Mouse (Mus musculus) limb, embryonic 15.5 days (tissue): ENCODE measurements at regions not wholly inside any gene's neighbourhood (a gene's known extent, or its start where the extent isn't known, plus 50 kb on each side); places are given as distances from the start of the nearest gene placed in this dataset.
"Not testable (repeated sequence)": the region's sequence is repeated elsewhere in the genome, so short reads cannot be mapped to it uniquely, and the experiment has no call there.

Source experiments
- ATAC-seq: fragments of 200-750 bp; cut with Nextera tagmentation; 2 replicates; pipeline ENCODE4 v1.8.0; 2017; ENCODE audit warnings: low read depth, moderate TSS enrichment; ENCODE audit not compliant: insufficient number of reproducible peaks, low FRiP score, low TSS enrichment
- H3K27ac ChIP-seq: fragments of 300-500 bp; sonication (generic); 2 replicates; pipeline ENCODE4 v1.5.1; 2015; ENCODE audit warnings: moderate library complexity, mild to moderate bottlenecking, inconsistent platforms
- H3K27me3 ChIP-seq: fragments of 300-500 bp; sonication (generic); 2 replicates; pipeline ENCODE4 v1.6.1; 2015; ENCODE audit warnings: inconsistent platforms
- H3K36me3 ChIP-seq: fragments of 300-500 bp; sonication (generic); 2 replicates; pipeline ENCODE4 v1.6.1; 2015; ENCODE audit warnings: inconsistent platforms
- H3K4me1 ChIP-seq: fragments of 300-500 bp; sonication (generic); 2 replicates; pipeline ENCODE4 v1.6.1; 2015; ENCODE audit warnings: inconsistent platforms
- H3K4me2 ChIP-seq: fragments of 300-500 bp; sonication (generic); 2 replicates; pipeline ENCODE4 v1.6.1; 2015; ENCODE audit warnings: mild to moderate bottlenecking, inconsistent platforms
- H3K4me3 ChIP-seq: fragments of 300-500 bp; sonication (generic); 2 replicates; pipeline ENCODE4 v1.5.1; 2015; ENCODE audit warnings: mild to moderate bottlenecking, inconsistent platforms
- H3K9ac ChIP-seq: fragments of 300-500 bp; sonication (generic); 2 replicates; pipeline ENCODE4 v1.6.1; 2015; ENCODE audit warnings: inconsistent platforms
- H3K9me3 ChIP-seq: fragments of 300-500 bp; sonication (generic); 2 replicates; pipeline ENCODE4 v1.6.1; 2016; ENCODE audit warnings: inconsistent platforms
- WGBS: fragments of 180-500 bp; shearing (Covaris S2); methylation state at CpG from one replicate; pipeline ENCODE4 v1.1.7; 2015; 5-methylcytosine and 5-hydroxymethylcytosine counted together

DNA sequence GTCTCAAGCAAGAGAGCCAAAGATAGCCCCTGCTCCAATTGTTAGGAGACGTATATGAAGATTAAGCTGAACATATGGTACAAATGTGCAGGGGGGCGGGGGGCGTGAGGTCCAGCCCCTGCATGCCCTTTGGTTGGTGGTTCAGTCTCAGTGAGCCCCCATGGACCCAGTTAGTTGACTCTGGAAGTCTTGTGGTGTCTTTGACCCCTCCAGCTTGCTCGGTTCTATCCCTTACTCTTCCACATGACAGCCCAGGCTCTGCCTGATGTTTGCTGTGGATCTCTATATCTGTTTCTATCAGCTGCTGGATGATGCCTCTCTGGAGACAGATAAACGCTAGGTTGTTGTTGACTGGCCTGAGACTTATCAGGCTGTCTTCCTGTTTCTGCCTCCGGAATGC, 1849.1 kb downstream of the 9330182O14Rik start:
- no peak overlapping the region for H3K4me3 ChIP-seq
- H3K27ac ChIP-seq: no peak overlapping the region
- no peaks in the 10 kb centered on the region for H3K27me3 ChIP-seq
- H3K36me3 ChIP-seq: no peaks in the 10 kb centered on the region
- H3K9ac ChIP-seq: no peak overlapping the region
- WGBS: 76% methylated on average over 6 of the region's 6 CpGs
- H3K4me1 ChIP-seq: peaks cover 5% of the 10 kb centered on the region; the same call in 1 of the 2 replicates
- no peak for ATAC-seq
- H3K4me2 ChIP-seq: no peak overlapping the region
- H3K9me3 ChIP-seq: no peaks in the 10 kb centered on the region

GRCm38 (mm10) chr15:41984267-41984666, 1850.1 kb downstream of the 9330182O14Rik start:
- Histone ChIP-seq H3K4me3 (no peak overlapping the region), H3K36me3 (no peaks in the 10 kb centered on the region), H3K27ac (no peak overlapping the region), H3K9me3 (no peaks in the 10 kb centered on the region), H3K4me2 (no peak overlapping the region), H3K9ac (no peak overlapping the region), H3K27me3 (no peaks in the 10 kb centered on the region), H3K4me1 (peaks cover 5% of the 10 kb centered on the region; the same call in 1 of the 2 replicates)
- whole genome bisulfite sequencing: 29% methylated on average over 4 of the region's 4 CpGs
- no peak for ATAC-seq

DNA sequence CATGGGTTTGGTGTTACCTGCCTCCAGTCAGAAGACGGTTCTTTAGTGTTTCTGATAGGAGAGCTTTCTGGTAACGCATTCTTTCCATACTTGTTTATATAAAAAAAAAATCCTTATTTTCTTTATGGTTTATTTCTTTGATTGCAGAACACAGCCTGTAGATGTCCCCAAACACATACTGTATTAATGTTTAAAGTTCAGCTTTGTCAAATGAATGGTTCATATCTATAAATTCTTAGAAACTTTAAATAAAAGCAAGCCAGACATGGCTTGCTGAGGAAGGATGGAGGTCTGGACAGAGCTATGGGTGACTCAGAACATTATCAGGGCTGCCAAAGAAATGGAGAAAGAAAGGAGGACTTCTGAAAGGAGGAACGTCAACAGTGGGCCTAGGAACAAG, 1852.1 kb downstream of the 9330182O14Rik start:
- H3K9ac ChIP-seq: no peak overlapping the region
- H3K27ac ChIP-seq: no peak overlapping the region
- no peaks in the 10 kb centered on the region for H3K27me3 ChIP-seq
- no peak for ATAC-seq
- 57% methylated on average over 3 of the region's 3 CpGs for WGBS
- no peak overlapping the region for H3K4me2 ChIP-seq
- H3K4me3 ChIP-seq: no peak overlapping the region
- no peaks in the 10 kb centered on the region for H3K36me3 ChIP-seq
- H3K9me3 ChIP-seq: no peaks in the 10 kb centered on the region
- H3K4me1 ChIP-seq: peaks cover 5% of the 10 kb centered on the region; the same call in 1 of the 2 replicates

DNA sequence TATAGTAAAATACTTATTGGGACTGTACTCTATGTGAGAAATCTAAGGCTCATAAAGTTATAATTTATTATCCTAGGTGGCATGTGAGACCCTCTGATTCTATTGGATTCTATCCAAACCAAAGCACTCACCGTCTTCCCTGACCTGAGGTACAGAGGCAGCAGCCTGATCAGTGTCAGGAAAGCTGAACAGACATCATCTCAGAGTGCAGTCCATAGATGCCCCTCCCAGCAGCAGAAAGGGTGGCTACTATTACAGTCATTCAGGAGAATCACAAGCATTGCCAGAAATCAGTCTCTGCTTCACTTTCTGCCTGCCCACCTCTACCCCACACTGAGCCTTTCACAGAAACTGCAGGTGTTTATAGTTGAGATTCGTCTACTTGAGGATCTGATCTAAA, 1854.9 kb downstream of the 9330182O14Rik start:
- Histone ChIP-seq H3K27ac (no peak overlapping the region), H3K4me3 (no peak overlapping the region), H3K4me2 (no peak overlapping the region), H3K36me3 (no peaks in the 10 kb centered on the region), H3K27me3 (no peaks in the 10 kb centered on the region), H3K9ac (no peak overlapping the region), H3K9me3 (no peaks in the 10 kb centered on the region), H3K4me1 (peaks cover 3% of the 10 kb centered on the region; the same call in 1 of the 2 replicates)
- ATAC-seq: no peak
- 28% methylated on average over 2 of the region's 2 CpGs for WGBS

GRCm38 (mm10) chr15:41991816-41992215, 1857.7 kb downstream of the 9330182O14Rik start:
- H3K27me3 ChIP-seq: no peaks in the 10 kb centered on the region
- no peaks in the 10 kb centered on the region for H3K4me1 ChIP-seq
- H3K27ac ChIP-seq: no peak overlapping the region
- no peaks in the 10 kb centered on the region for H3K9me3 ChIP-seq
- no peak overlapping the region for H3K4me2 ChIP-seq
- no peak overlapping the region for H3K9ac ChIP-seq
- no peaks in the 10 kb centered on the region for H3K36me3 ChIP-seq
- H3K4me3 ChIP-seq: no peak overlapping the region
- ATAC-seq: no peak

GRCm38 (mm10) chr15:42032286-42032685, 1898.1 kb downstream of the 9330182O14Rik start:
- 92% methylated on average over 12 of the region's 12 CpGs for WGBS
- H3K9ac ChIP-seq, H3K4me2 ChIP-seq, H3K9me3 ChIP-seq, H3K4me1 ChIP-seq, ATAC-seq, H3K4me3 ChIP-seq, H3K36me3 ChIP-seq, H3K27me3 ChIP-seq, H3K27ac ChIP-seq: not testable (repeated sequence)

- Histone ChIP-seq H3K27me3 (no peaks in the 10 kb centered on the region), H3K4me3 (no peak overlapping the region), H3K4me2 (no peak overlapping the region), H3K4me1 (no peaks in the 10 kb centered on the region), H3K9ac (no peak overlapping the region), H3K36me3 (no peaks in the 10 kb centered on the region), H3K27ac (no peak overlapping the region), H3K9me3 (no peaks in the 10 kb centered on the region)
- 64% methylated on average over 4 of the region's 4 CpGs for WGBS
- ATAC-seq: no peak
Observed at GRCm38 (mm10) chr15:42047088-42047976, 1913.2 kb downstream of the 9330182O14Rik start.

- 30% methylated on average over 3 of the region's 3 CpGs for WGBS
- H3K27me3 ChIP-seq: no peaks in the 10 kb centered on the region
- H3K4me2 ChIP-seq: no peak overlapping the region
- no peak overlapping the region for H3K4me3 ChIP-seq
- H3K27ac ChIP-seq: no peak overlapping the region
- no peak overlapping the region for H3K9ac ChIP-seq
- H3K36me3 ChIP-seq: no peaks in the 10 kb centered on the region
- no peak for ATAC-seq
- H3K4me1 ChIP-seq: no peaks in the 10 kb centered on the region
- H3K9me3 ChIP-seq: no peaks in the 10 kb centered on the region
Observed at GRCm38 (mm10) chr15:42056772-42057171, 1922.6 kb downstream of the 9330182O14Rik start.

GRCm38 (mm10) chr15:42068207-42068831, 1934.2 kb downstream of the 9330182O14Rik start:
- no peak overlapping the region for H3K9ac ChIP-seq
- no peak for ATAC-seq
- 0 out of 2 replicates have a peak, but pooled peaks cover 3% of the 10 kb centered on the region for H3K4me1 ChIP-seq
- no peaks in the 10 kb centered on the region for H3K36me3 ChIP-seq
- no peaks in the 10 kb centered on the region for H3K27me3 ChIP-seq
- no peaks in the 10 kb centered on the region for H3K9me3 ChIP-seq
- no peak overlapping the region for H3K4me2 ChIP-seq
- WGBS: 62% methylated on average over 5 of the region's 5 CpGs
- no peak overlapping the region for H3K27ac ChIP-seq
- no peak overlapping the region for H3K4me3 ChIP-seq

DNA sequence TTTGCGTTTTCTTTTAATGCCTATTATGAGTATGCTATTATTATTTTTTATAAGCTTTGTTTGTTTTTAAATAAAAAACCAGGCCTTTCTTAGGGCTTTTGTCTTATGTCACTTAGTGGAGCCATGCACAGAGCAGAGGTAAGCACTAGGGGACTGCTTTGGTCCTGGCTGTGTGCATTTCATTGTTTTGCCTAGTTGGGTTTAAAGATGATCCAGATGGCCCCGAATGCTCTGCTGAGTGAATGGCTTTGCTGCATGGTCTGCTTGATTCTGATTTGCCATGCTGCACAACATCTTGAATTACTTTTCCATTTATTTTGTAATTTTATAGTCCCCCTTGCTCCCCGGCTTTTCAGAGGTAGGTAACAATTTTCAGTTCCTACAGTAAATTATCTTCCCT, 1934.9 kb downstream of the 9330182O14Rik start:
- Histone ChIP-seq H3K4me2 (no peak overlapping the region), H3K27me3 (no peaks in the 10 kb centered on the region), H3K4me1 (0 out of 2 replicates have a peak, but pooled peaks cover 3% of the 10 kb centered on the region), H3K4me3 (no peak overlapping the region), H3K9ac (no peak overlapping the region), H3K9me3 (no peaks in the 10 kb centered on the region), H3K27ac (no peak overlapping the region), H3K36me3 (no peaks in the 10 kb centered on the region)
- no peak for ATAC-seq
- 47% methylated on average over 3 of the region's 3 CpGs for WGBS

DNA sequence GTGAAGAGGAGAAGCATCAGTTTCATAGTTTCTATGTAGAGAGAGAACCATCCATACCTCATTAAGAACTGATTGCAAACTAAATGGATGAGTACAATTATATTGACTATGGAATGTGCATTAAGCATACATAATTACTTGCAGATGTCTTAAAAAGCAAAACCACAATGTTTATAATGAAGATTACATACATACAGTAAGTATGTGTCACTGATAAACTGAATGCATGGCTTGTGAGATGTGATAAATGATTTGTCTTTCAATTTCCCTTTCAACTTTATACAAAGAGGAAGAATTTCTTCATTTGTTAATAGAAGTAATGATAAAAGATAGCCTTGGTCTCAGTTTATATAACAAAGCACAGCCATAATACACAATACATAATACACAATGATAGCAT, 1939.3 kb downstream of the 9330182O14Rik start:
- Histone ChIP-seq H3K4me3 (no peak overlapping the region), H3K9ac (no peak overlapping the region), H3K36me3 (no peaks in the 10 kb centered on the region), H3K9me3 (no peaks in the 10 kb centered on the region), H3K4me2 (no peak overlapping the region), H3K27ac (no peak overlapping the region), H3K4me1 (no peaks in the 10 kb centered on the region), H3K27me3 (no peaks in the 10 kb centered on the region)
- ATAC-seq: no peak

GRCm38 (mm10) chr15:42082436-42082835, 1948.3 kb downstream of the 9330182O14Rik start:
- no peak for ATAC-seq
- H3K27ac ChIP-seq: no peak overlapping the region
- no peak overlapping the region for H3K4me2 ChIP-seq
- WGBS: 50% methylated on average over 2 of the region's 2 CpGs
- H3K36me3 ChIP-seq: no peaks in the 10 kb centered on the region
- H3K4me1 ChIP-seq: no peaks in the 10 kb centered on the region
- no peaks in the 10 kb centered on the region for H3K9me3 ChIP-seq
- H3K27me3 ChIP-seq: no peaks in the 10 kb centered on the region
- H3K9ac ChIP-seq: no peak overlapping the region
- no peak overlapping the region for H3K4me3 ChIP-seq
